Mouse (Mus musculus): Measurements from ENCODE around the gene Gm7168.
"Not testable (repeated sequence)": the region's sequence is repeated elsewhere in the genome, so short reads cannot be mapped to it uniquely, and the experiment has no call there.

Gene Gm7168

DNA sequence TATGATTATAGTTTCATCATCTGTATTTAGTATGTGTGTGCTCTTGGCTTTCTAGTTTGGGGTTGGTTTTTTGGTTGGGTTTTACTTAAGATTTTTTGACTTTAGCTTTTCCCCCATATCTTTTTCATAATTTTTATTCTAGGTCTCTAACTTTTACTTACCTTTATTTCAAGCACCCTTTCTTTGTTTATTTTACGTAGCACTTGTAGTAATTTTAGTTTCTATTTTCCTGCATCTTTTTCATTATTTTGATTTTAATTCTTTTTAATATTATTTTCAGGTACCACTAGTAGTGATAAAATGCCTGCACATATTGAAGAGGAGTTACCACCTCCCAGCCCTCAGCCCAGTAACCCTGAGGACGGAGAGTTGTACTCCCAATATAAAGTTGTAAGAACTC, at the start of gene Gm7168:
TSS of gene Gm7168 (plus strand) at position 301 of the 400 bp plus-strand sequence.
- not testable (repeated sequence) for DNase-seq (ENCODE audit: low read depth, low spot score)

DNA sequence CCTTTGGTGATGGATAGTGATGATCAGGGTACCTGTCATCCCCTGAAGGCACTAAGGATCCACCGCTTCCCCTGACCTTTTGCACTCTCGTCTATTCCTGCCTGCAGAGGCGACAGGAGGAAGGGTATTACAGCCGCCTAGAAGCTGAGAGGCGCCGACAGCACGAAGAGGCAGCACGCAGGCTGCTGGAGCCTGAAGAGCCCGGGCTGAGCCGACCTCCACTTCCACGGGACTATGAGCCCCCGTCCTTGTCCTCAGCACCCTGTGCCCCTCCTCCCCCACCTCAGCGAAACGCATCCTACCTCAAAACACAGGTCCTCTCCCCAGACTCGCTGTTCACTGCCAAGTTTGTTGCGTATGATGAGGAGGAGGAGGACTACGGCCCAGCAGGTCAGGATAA, 49.3 kb upstream of the Gm7168 start:
- no peak for DNase-seq (ENCODE audit: low read depth, low spot score)

DNA sequence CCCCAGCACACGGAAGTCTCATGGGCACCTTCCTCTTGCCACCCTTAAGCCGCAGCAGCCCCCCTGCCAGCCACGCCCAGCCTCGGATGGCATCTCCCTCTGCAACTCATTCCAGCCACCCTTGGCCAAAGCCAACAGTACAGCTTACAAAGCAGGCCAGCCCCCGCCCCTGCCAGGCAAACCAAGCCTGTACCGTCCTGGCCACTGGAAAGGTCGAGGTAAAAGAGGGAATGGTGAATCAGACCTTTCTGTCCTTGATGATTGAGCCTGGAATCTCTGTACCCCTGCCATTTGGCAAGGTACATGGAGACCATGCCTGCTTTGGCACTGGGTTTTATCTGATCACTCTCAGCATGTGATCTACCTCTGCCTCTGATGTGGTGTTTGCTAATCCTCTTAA, 48.9 kb upstream of the Gm7168 start:
- no peak for DNase-seq (ENCODE audit: low read depth, low spot score)

DNA sequence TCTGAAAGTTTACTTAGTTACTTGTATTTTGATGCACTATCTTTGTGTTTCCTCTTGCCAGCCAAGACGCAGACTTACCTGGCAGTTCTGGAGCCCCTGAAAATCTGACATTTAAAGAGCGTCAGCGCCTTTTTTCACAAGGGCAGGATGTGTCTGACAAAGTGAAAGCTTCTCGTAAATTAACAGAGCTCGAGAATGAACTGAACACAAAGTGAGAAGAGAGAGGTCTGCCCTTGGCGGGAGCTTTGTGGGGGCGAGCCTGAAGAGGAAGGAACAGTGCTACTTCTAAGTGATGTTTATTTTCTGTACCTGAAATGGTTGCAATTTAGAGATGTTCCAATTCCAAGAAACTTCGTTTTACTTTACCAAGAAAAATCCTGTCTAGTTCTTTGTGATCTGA, 44.4 kb upstream of the Gm7168 start:
- DNase-seq (ENCODE audit: low read depth, low spot score), result no peak

DNA sequence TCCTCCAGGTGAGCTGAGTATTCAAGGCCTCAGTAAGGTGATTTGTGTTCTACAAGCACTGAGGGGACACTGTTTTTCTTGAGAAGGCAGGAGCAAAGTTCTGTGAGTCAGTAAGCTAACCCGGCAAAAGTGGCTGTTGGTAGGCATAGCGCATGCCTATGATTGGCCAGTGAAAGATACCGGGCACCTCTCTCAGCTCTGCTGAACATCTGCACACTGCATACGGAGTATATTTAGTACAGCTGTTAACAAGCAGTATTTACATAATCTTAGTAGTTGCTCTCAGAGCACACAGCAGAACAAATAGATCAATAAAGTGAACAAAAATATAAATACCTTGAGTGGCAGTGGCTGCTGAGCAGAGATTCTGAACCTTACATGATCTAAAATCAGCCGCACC, 41.1 kb upstream of the Gm7168 start:
- DNase-seq (ENCODE audit: low read depth, low spot score), result no peak

DNA sequence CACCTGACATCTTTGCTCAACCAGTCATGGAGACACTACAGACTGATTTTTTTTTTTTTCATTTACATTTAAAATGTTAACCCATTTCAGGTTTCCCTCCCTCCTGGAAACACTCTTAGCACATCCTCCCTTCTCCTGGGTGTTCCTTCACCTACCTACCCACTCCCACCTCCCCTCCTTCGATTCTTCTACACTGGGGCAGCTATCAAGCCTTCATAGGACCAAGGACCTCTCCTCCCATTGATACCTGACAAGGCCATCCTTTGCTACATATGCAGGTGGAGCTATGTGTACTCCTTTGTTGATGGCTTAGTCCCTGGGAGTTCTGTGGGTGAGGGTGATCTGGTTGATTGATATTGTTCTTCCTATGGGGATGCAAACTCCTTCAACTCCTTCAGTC, 40.5 kb upstream of the Gm7168 start:
- DNase-seq (ENCODE audit: low read depth, low spot score), result no peak

DNA sequence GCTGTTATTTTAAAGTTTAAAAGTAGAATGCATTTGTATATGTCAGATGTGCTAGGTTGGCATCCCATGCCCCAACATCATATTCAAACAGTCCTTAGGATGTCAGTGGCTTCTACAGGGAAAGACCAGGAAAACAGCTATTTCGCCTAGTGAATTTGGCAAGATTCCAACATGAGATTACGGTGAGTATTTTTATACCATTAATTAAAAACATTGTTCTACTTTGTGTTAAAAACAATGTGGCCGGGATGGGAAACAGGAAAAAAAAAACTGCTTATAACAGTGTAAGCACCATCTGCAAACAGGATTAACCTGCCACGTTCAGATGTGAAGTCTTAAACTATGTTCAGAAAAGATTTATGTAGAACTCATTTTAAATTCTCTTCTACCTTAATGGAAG, 34.2 kb upstream of the Gm7168 start:
- no peak for DNase-seq (ENCODE audit: low read depth, low spot score)

DNA sequence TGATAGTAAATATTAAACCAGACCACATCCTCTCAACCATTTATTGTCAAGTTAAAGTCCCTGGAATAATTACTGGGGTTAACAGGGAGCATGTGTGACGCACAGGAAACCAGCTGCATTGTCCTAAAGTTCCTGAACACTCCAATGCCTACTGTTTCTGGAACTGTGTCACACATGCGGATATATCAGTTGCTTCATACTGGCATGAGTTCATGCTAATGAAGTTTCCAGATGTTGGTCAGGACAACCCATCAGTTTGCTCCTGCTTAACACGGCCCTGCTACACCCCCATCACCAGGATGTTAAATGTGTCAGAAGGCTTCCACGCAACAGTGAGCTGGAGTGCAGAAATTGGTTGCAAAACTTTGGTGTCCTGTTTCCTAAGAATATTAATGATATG, 33.6 kb upstream of the Gm7168 start:
- DNase-seq (ENCODE audit: low read depth, low spot score), result no peak

DNA sequence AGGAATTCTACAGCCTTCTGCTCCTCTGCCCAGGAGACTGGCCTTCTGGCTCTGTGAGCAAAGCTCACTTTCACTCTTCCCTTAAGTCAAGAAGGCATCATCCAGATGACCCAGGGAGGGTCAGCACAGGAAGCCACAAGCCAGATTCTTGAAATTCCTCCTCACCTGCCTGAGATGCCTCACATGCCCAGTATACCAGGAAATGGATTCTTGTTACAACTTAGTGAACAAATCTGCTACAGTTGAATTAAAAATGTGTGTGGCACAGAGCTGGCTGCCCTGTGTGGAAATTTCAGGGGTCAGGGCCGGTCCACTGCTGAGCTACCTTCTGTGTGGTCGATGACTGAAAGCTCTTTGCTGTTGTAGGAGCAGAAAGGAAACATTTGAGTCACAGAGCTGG, 27.4 kb upstream of the Gm7168 start:
- DNase-seq (ENCODE audit: low read depth, low spot score), result no peak

DNA sequence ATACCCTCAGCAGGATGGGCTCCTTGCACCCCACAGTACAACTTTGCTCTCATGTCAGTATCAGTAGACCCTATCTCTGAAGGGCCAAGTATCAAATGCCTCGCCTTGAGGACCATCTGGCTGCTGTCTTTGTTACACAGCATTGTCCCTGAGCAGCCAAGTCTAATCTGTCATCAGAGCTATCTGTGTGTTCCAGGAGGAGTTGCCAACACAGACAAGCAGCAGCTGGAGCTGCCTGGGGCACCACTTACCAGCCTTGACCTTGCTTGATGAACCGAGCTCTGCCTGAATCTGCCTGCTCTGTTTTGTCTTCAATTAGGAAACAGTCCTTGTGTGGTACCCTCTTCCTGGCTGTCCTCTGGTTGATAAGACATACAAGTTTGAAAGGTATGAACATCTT, 24.8 kb upstream of the Gm7168 start:
- DNase-seq (ENCODE audit: low read depth, low spot score), result no peak

DNA sequence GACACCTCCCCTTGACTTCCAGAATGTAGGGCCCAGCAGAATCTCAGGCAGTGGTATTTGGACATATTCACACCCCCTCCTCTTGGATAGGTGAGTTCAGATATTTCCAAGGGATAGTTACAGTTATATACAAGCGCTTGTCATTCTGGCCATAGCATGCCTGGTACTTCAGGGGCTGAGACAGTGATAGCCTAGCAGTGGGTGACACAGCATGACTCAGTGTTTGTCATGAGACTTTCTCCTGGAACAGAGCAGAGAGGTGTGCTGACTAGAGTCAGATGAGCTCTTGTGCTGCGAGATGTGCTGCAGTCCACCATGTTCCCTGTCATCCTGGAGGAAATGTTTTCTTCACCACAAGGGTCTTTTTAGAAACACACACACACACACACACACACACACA, 23.6 kb upstream of the Gm7168 start:
- DNase-seq (ENCODE audit: low read depth, low spot score), result no peak

DNA sequence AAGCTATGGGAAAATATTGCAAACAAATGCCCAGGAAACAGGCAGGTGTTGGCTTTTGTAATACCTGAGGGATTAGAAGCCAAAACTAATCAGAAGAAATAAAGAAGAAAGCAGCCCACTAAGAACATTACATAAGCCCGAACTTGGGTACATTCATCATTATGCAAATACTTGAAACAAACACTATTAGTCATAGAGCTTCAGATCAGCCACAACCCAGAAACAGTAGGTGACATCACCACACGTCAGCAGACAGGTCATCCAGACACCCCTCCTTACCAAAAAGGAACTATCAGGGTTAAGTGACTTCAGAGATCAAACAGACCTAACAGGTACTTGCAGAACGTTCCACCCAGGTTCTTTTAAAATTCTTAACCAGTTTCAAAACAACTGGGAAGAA, 22.2 kb upstream of the Gm7168 start:
- DNase-seq (ENCODE audit: low read depth, low spot score), result no peak

DNA sequence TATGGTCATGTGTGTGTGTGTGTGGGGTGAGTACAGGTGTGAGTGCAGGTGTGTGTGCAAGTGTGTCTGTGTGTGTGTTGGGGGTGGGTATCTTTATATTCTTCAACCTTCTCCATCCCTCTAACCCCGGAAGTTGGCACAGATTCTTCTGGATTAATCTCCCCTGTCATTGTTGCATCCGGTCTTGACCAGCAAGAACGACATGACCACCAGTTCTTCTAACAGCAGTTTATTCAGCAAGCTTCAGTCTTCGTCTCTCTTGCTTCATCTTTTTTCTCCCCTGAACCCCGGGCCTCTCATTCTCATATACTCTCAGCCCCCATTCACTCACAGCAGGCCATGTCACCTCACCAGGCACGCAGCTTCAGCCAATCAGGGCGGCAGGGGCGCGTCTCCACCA, 17.8 kb upstream of the Gm7168 start:
- DNase-seq (ENCODE audit: low read depth, low spot score), result no peak

DNA sequence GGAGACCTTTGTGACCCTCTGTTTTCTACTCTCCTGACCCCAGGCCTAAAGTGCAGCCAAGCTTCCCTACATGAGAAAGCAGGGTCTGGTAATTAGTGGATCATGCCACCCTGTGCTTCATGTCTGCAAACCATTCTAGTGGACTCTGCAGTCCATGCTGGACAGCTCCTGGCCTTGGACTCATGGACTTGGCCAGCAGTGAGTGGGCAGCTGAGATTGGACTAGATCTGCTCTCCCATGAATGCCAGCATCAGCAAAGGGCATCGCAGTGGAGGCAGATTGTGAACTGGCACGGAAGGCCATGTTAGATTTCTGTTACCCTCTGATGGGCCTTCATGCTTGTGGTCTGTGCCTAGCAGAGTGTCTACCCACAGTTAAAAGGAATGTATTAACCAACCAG, 12.8 kb upstream of the Gm7168 start:
- not testable (repeated sequence) for DNase-seq (ENCODE audit: low read depth, low spot score)

DNA sequence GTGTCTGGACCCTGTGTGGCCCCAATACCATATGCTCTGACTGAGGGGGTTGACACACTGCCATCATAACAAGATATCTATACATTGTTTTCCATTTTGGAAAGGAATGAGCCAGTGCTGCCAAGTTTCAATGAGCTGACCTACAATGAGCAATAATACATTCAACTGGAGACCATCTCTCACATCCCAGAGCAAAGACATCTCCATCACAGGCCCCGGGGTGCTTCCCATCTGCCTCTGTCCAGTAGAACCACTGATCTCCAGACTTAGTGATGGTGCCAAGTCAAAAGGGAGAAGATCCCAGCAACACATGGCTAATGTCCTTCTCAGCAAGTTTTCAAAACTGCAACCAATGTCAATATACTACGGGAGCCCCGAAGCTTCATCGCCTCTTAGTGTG, 10.4 kb upstream of the Gm7168 start:
- no peak for DNase-seq (ENCODE audit: low read depth, low spot score)

DNA sequence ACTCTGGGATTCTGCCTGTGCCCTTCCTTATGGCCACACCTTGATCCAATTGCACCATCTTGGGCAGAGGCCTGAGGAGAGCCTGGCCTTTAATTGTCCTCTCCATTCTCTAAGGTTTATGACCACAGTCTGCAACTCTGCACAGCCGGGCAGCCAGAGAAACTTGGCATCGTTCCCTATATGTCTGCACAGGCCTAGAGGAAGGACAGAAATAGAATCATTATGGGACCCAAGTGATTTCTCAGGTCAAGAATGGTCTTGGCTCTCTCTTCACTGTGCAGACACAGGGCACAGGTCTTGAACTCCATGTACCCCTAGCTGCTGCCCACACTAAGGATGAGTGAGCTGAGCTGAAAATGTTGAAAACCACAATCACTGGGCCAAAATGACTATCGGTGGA, 9.5 kb upstream of the Gm7168 start:
- no peak for DNase-seq (ENCODE audit: low read depth, low spot score)

DNA sequence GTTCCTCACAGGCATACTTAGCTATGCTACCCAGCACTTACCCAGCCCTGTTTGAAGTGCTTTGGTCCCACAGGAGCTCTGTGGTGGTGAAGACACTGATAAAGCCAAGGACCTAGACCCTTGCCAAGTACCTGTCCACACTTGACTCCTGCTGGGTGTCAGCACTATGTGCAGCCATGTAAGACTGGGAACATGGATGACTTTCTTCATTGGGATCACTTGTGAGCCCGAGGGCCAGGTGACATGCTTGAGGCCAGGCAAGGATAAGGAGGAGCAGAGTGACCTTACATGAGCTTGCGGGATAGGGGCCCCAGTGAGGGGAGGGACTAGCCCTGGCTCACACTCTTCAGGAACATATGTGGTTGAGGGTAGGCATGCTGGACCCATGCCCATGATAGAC, 8.9 kb upstream of the Gm7168 start:
- DNase-seq (ENCODE audit: low read depth, low spot score), result not testable (repeated sequence)

DNA sequence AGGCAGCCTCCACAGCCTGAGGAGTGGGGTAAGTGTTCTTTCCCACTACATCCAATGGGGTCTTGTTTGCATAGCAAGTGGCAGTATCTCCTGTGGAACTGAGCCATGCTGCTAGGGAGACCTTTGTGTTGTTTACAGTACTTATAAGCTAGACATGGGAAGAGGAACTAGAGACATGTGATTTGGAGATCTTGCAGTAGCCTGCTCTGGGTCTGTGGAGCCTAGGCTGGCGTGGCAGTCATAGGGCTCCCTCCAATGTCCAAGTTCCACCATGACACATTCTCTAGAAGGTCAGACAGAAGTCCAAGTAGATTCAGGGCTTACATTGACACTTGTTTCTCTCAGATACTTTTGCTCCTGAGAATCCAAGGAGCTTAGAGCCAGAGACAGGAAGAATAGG, 7.7 kb upstream of the Gm7168 start:
- DNase-seq (ENCODE audit: low read depth, low spot score), result no peak

DNA sequence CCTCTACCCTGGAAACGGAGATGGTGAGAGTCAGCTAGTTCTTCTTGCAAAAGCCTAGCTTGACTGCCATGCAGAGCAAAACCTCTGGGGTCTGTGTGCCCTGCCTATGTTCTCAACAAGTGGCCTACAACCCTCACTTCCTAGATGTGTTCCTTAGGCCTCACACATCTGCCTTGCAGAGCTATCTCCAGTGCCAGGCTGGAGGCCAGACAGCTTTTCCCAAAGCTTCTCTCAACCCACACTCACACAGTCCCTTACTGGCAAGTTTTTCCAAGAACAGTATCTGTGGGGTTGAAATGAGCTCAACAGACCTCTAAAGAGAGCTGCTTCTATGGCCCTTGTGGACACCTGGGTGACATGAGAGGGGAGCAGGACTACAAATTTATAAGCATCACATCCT, 3.4 kb downstream of the Gm7168 start:
- DNase-seq (ENCODE audit: low read depth, low spot score), result not testable (repeated sequence)

DNA sequence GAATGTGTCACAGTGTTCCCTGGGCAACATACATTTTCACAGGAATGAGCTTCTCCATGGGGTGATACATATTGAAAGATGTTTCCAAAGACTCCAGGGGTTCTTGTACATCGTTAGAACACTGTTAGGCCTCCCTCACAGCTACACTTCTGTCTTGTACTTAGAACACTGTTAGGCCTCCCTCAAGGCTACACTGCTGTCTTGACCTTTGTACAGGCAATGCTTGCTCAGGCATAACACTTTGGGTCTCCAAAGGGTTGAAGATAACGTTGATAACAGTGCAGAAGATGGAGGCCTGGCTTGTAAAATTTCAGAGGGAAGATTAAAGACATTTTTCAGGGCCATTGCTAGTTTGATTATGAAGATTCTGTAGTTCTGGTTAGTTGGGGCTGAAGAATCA, 10.0 kb downstream of the Gm7168 start:
- DNase-seq (ENCODE audit: low read depth, low spot score), result not testable (repeated sequence)

DNA sequence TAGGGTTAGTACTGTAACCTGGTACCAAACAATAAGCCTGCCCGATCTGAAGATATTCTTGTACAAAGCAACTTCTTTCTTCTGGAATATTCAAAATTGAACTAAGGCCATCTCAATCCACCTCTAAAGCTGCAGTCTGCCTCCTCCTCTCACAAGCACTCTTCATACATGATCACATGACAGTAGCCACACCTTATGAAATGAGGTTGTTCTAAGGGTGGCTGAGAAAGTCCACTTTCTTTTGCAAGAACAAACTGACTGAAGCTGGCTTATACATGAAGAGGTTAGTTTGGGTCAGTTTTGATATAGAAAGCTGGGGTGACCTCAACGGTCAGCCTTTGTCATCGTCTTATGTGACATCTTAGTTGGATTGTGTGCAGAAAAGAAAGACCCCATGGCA, 14.1 kb downstream of the Gm7168 start:
- DNase-seq (ENCODE audit: low read depth, low spot score), result not testable (repeated sequence)

DNA sequence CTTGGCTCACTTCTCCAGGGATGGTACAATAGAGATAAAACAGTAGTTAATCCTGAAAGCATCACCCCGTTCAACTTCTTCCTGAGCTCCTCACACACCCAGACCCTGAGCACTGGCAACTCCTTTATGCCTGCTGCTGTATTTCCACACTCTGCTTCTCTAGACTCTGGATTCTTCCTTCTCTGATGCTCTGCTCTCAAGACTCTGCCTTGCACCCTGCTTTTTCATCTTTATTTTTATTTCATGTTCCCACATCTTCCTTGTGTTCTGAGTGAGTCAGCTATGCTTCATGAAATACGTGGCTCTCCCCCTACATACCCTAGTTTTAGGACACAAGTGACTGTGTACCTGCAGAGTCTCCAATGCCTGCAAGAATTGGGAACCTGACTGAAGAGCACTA, 16.9 kb downstream of the Gm7168 start:
- DNase-seq (ENCODE audit: low read depth, low spot score), result not testable (repeated sequence)

DNA sequence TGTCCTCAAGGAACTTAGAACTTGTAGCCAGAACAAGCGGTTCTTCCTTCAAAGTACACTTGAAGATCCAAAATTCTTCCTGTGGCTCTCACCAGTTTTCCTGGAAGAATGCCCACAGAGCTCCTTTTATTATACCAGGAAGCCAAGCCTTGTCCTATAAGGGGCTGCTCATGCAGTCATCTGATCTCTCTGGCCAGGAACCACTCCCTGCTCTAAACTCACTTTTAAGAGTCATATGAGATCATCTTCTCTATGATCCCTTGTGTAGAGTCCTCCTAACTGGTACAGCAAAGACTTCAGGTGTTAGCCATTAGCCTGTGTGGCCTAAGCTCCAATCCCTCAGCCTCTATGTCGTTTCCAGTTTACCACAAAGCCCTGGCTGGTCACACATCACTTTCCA, 21.7 kb downstream of the Gm7168 start:
- DNase-seq (ENCODE audit: low read depth, low spot score), result not testable (repeated sequence)

DNA sequence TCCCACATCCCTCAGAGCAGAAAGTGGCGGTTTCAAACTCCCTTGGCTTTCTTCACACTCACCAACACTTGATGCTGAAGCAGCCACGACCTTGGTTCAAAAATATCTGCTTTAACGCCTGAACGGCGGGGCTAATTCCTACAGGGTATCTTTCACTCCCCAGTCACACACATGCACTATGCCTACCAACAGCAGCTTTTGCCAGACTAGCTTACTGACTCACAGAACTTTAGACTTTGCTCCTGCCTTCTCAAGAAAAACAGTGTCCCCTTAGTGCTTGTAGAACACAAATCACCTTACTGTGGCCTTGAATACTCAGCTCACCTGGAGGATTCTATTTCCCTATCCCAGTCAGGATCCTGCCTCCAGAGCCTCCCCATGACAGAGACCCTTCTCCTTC, 22.6 kb downstream of the Gm7168 start:
- DNase-seq (ENCODE audit: low read depth, low spot score), result not testable (repeated sequence)

DNA sequence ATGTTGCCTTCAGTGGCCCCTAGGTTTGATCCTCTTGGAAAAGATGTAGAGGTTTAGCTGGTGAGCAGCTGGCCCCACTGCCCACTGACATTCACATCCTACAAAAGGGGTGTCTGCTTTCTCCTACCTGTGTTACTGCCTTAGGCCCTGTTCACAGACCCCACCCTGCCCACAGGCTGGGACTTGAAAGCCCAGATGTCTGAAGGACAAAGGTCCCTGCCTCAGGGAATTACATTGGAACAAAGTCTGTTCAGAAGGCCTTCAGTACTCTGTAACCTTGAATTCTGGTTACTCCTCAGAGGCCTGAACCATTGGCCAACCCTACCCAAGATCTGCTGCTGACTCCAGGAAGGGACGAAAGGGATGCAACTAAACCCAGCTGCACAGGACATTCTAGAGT, 39.5 kb downstream of the Gm7168 start:
- DNase-seq (ENCODE audit: low read depth, low spot score), result no peak

Measured in brain, embryonic 18.5 days (tissue).